In the genomic region with DNA sequence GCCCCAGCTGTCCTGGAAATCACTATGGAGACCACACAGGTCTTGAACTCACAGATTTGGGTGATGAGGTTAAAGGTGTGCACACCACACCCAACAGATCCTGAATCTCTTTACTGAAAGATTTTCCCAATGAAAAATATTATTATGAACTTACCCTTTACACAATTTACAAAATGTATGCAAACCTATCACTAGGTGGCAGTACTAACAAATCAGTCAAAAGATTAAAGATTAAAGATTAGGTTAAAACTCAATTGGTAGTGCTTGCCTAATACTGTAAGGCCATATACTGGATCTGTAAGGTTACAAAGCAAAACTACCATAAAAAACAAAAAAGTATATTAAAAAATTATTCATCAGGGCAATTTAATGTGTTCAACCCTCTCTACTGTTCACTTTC, we compare ENCODE assay signal across 22 mouse cellular contexts. TPM values are rescaled to one million over a fixed set of nuclear protein-coding genes. Genes with fewer than 3 reads are reported as not detected.
A peak's percentile ranks its signal among the peaks of the same experiment; 100 is the strongest.
DNase-seq lines count a peak whose midpoint lies in the region; ATAC-seq and TF ChIP-seq lines count a peak whose summit lies in the region.
"Had no signal": no experiment of that assay in that cellular context is flagged by ENCODE, and none has a peak within 500 bp of the region (broad histone marks: within the 10 kb centered on the region; RNA-seq: fewer than 3 reads in every experiment).

No protein-coding gene starts in this region.

- H3K27me3 ChIP-seq in forebrain, embryonic 15.5 days, result no peaks in the 10 kb centered on the region
- H3K27me3 ChIP-seq in forebrain, embryonic 16.5 days (replicated peaks; ENCODE audit: control insufficient read depth, insufficient read depth, low read length), result no peaks in the 10 kb centered on the region
- no peaks in the 10 kb centered on the region for H3K27me3 ChIP-seq in liver, postnatal 0 days (ENCODE audit: insufficient read depth, low read length)
- H3K27me3 ChIP-seq in liver, embryonic 11.5 days (replicated peaks; ENCODE audit: control insufficient read depth, insufficient read depth, low read length), result no peaks in the 10 kb centered on the region
- H3K27me3 ChIP-seq: heart, embryonic 12.5 days had no signal

- H3K4me1 ChIP-seq in forebrain, embryonic 15.5 days, result 0 out of 2 replicates have a peak, but pooled peaks cover 3% of the 10 kb centered on the region
- peaks cover 6% of the 10 kb centered on the region for H3K4me1 ChIP-seq in forebrain, embryonic 16.5 days (replicated peaks; ENCODE audit: control insufficient read depth, insufficient read depth, low read length)
- no peaks in the 10 kb centered on the region for H3K4me1 ChIP-seq in liver, postnatal 0 days (ENCODE audit: insufficient read depth)
- no peaks in the 10 kb centered on the region; the same call in 1 of the 2 replicates for H3K4me1 ChIP-seq in liver, embryonic 11.5 days (replicated peaks; ENCODE audit: control insufficient read depth, insufficient read depth, low read length)

- H3K9ac ChIP-seq in forebrain, embryonic 15.5 days (replicated peaks), result no peak overlapping the region
- H3K9ac ChIP-seq in forebrain, embryonic 16.5 days (replicated peaks; ENCODE audit: low read depth, low read length), result no peak overlapping the region
- H3K9ac ChIP-seq in liver, postnatal 0 days (replicated peaks), result no peak overlapping the region
- no peak overlapping the region for H3K9ac ChIP-seq in liver, embryonic 11.5 days (ENCODE audit: low read depth, low read length)
- H3K9ac ChIP-seq: heart, embryonic 12.5 days; liver, embryonic 14.5 days had no signal

- H3K36me3 ChIP-seq in forebrain, embryonic 15.5 days, result no peaks in the 10 kb centered on the region
- H3K36me3 ChIP-seq in forebrain, embryonic 16.5 days (ENCODE audit: control insufficient read depth, insufficient read depth), result no peaks in the 10 kb centered on the region
- no peaks in the 10 kb centered on the region for H3K36me3 ChIP-seq in liver, postnatal 0 days (replicated peaks; ENCODE audit: insufficient read depth, low read length)
- no peaks in the 10 kb centered on the region for H3K36me3 ChIP-seq in liver, embryonic 11.5 days (ENCODE audit: control insufficient read depth, insufficient read depth, low read length)

- H3K27ac ChIP-seq in forebrain, embryonic 15.5 days (replicated peaks), result no peak overlapping the region
- H3K27ac ChIP-seq in forebrain, embryonic 16.5 days (ENCODE audit: low read length), result no peak overlapping the region
- H3K27ac ChIP-seq in liver, postnatal 0 days (ENCODE audit: low read depth), result no peak overlapping the region
- no peak overlapping the region for H3K27ac ChIP-seq in liver, embryonic 11.5 days (ENCODE audit: low read depth, low read length)
- H3K27ac ChIP-seq: embryonic facial prominence, embryonic 10.5 days; liver, embryonic 14.5 days had no signal

- no peak for DNase-seq in liver, postnatal 0 days
- no peak for DNase-seq in liver, embryonic 11.5 days (ENCODE audit: low spot score)
- DNase-seq in yolk sac, embryonic 10.5 days (ENCODE audit: low spot score), result no peak
- DNase-seq in adrenal gland, adult 18-20 months (ENCODE audit: low spot score in 2 of 2), result no peak
- DNase-seq: adrenal gland, postnatal 36 days; cerebellum, postnatal 36 days; gastrocnemius, postnatal 36 days; heart, postnatal 36 days; kidney, postnatal 10 days; left cerebral cortex, postnatal 4 days; thymus, postnatal 36 days had no signal

- TF ChIP-seq CTCF in liver, postnatal 0 days (IDR thresholded peaks at IDR 0.05; ENCODE audit: low read depth), result peak; percentile 34; the same call in 1 of the 2 replicates

- no peaks in the 10 kb centered on the region for H3K9me3 ChIP-seq in forebrain, embryonic 15.5 days
- H3K9me3 ChIP-seq in forebrain, embryonic 16.5 days (ENCODE audit: control insufficient read depth, low read length), result no peaks in the 10 kb centered on the region
- no peaks in the 10 kb centered on the region for H3K9me3 ChIP-seq in liver, postnatal 0 days (ENCODE audit: low read length)
- no peaks in the 10 kb centered on the region for H3K9me3 ChIP-seq in liver, embryonic 11.5 days (ENCODE audit: control insufficient read depth, low read length)
- H3K9me3 ChIP-seq: embryonic facial prominence, embryonic 10.5 days; G1E; heart, embryonic 12.5 days had no signal

- no peak for TF ChIP-seq EP300 in liver, postnatal 0 days (IDR thresholded peaks at IDR 0.05; ENCODE audit: low read depth)

- H3K4me3 ChIP-seq in forebrain, embryonic 15.5 days, result no peak overlapping the region
- no peak overlapping the region for H3K4me3 ChIP-seq in forebrain, embryonic 16.5 days (replicated peaks; ENCODE audit: low read length)
- H3K4me3 ChIP-seq in liver, postnatal 0 days (ENCODE audit: low read depth, low read length), result no peak overlapping the region
- no peak overlapping the region for H3K4me3 ChIP-seq in liver, embryonic 11.5 days (ENCODE audit: low read depth, low read length)
- H3K4me3 ChIP-seq: embryonic facial prominence, embryonic 10.5 days; erythroblast, embryonic 14.5 days; heart, embryonic 12.5 days had no signal

- no peak overlapping the region for H3K4me2 ChIP-seq in forebrain, embryonic 15.5 days (replicated peaks)
- H3K4me2 ChIP-seq in forebrain, embryonic 16.5 days (ENCODE audit: low read length), result no peak overlapping the region
- H3K4me2 ChIP-seq in liver, postnatal 0 days (ENCODE audit: low read depth, low read length), result no peak overlapping the region
- H3K4me2 ChIP-seq in liver, embryonic 11.5 days, result no peak overlapping the region
- H3K4me2 ChIP-seq: heart, embryonic 12.5 days had no signal

- ATAC-seq in forebrain, embryonic 15.5 days (replicated peaks), result 0 out of 2 replicates have a peak, but pooled peaks have one; percentile 5
- ATAC-seq in forebrain, embryonic 16.5 days, result no peak
- no peak for ATAC-seq in liver, postnatal 0 days
- ATAC-seq in liver, embryonic 11.5 days (replicated peaks; ENCODE audit: low FRiP score), result no peak
- peak; percentile 64 for ATAC-seq in CD4-positive, CD25-positive, alpha-beta regulatory T cell, adult 4 months
- peak; percentile 34; the same call in 1 of the 2 replicates for ATAC-seq in megakaryocyte progenitor cell, adult 5-6 weeks (replicated peaks; ENCODE audit: poor library complexity)

RNA-seq across cellular contexts. Expression of gene Cpsf6, which starts 41.9 kb away (rescaled TPM):
- polyA plus RNA-seq in forebrain, embryonic 15.5 days (2015; fragmentation: Nextera tagmentation; extraction: Ambion mirVana), result 201 and 205 TPM in 2 replicates
- 203 and 225 TPM in 2 replicates for polyA plus RNA-seq in forebrain, embryonic 16.5 days (2015; fragmentation: Nextera tagmentation; extraction: Ambion mirVana)
- 34.4 and 38.6 TPM in 2 replicates for polyA plus RNA-seq in liver, postnatal 0 days (2015; fragmentation: Nextera tagmentation; extraction: Ambion mirVana)
- 135 and 155 TPM in 2 replicates for polyA plus RNA-seq in liver, embryonic 11.5 days (2014; fragmentation: Nextera tagmentation; extraction: Ambion mirVana)
- polyA plus RNA-seq in CD4-positive, CD25-positive, alpha-beta regulatory T cell, adult 4 months (2017; shearing (Covaris generic)), result 100 to 1,000 TPM; 116 to 124 TPM
- total RNA-seq in megakaryocyte progenitor cell, adult 5-6 weeks (2015), result 103 and 107 TPM in 2 replicates
- total RNA-seq in megakaryocyte progenitor cell, adult 5-6 weeks (2017), result 108 and 138 TPM in 2 replicates
- 10 to 100 TPM; 79.2 to 79.5 TPM for total RNA-seq in adrenal gland, adult 18-20 months (2021)

RNA-seq across cellular contexts. Expression of gene Lyz1, which starts 45.3 kb away (rescaled TPM):
- not detected in 2 replicates for polyA plus RNA-seq in forebrain, embryonic 15.5 days (2015; fragmentation: Nextera tagmentation; extraction: Ambion mirVana)
- polyA plus RNA-seq in forebrain, embryonic 16.5 days (2015; fragmentation: Nextera tagmentation; extraction: Ambion mirVana), result not detected in 2 replicates
- polyA plus RNA-seq in liver, postnatal 0 days (2015; fragmentation: Nextera tagmentation; extraction: Ambion mirVana), result 0.42 and 0.85 TPM in 2 replicates
- polyA plus RNA-seq in liver, embryonic 11.5 days (2014; fragmentation: Nextera tagmentation; extraction: Ambion mirVana), result not detected in 2 replicates
- polyA plus RNA-seq in CD4-positive, CD25-positive, alpha-beta regulatory T cell, adult 4 months (2017; shearing (Covaris generic)), result not detected
- total RNA-seq in megakaryocyte progenitor cell, adult 5-6 weeks (2015), result not detected in 2 replicates
- total RNA-seq in megakaryocyte progenitor cell, adult 5-6 weeks (2017), result 0.33 TPM in 1 of 2 replicates, not detected in the other
- total RNA-seq in adrenal gland, adult 18-20 months (2021), result 10 to 100 TPM; 15.0 to 32.1 TPM
- polyA plus RNA-seq: embryonic facial prominence, embryonic 10.5 days; erythroblast, embryonic 14.5 days; G1E; neural tube, embryonic 14.5 days; stomach, embryonic 14.5 days had no signal

RNA-seq across cellular contexts. Expression of gene Lyz2, which starts 55.8 kb away (rescaled TPM):
- polyA plus RNA-seq in forebrain, embryonic 15.5 days (2015; fragmentation: Nextera tagmentation; extraction: Ambion mirVana), result 15.7 and 18.2 TPM in 2 replicates
- polyA plus RNA-seq in forebrain, embryonic 16.5 days (2015; fragmentation: Nextera tagmentation; extraction: Ambion mirVana), result 12.2 and 16.5 TPM in 2 replicates
- polyA plus RNA-seq in liver, postnatal 0 days (2015; fragmentation: Nextera tagmentation; extraction: Ambion mirVana), result 542 and 556 TPM in 2 replicates
- polyA plus RNA-seq in liver, embryonic 11.5 days (2014; fragmentation: Nextera tagmentation; extraction: Ambion mirVana), result 86.2 and 92.6 TPM in 2 replicates
- polyA plus RNA-seq in CD4-positive, CD25-positive, alpha-beta regulatory T cell, adult 4 months (2017; shearing (Covaris generic)), result 1 to 10 TPM in 1 of 2 experiments, under 1 TPM in 1; 0.32 to 9.2 TPM
- 545 and 765 TPM in 2 replicates for total RNA-seq in megakaryocyte progenitor cell, adult 5-6 weeks (2015)
- total RNA-seq in megakaryocyte progenitor cell, adult 5-6 weeks (2017), result 600 and 820 TPM in 2 replicates
- total RNA-seq in adrenal gland, adult 18-20 months (2021), result 100 to 1,000 TPM; 173 to 444 TPM

Comparison
In these comparisons a context has a peak if more than half of its experiments do, and no peak if none do; other contexts are left out.
1. ATAC-seq: peak in forebrain, embryonic 15.5 days (single experiment), CD4-positive, CD25-positive, alpha-beta regulatory T cell, adult 4 months (single experiment) and megakaryocyte progenitor cell, adult 5-6 weeks (single experiment); none in forebrain, embryonic 16.5 days (single experiment), liver, postnatal 0 days (single experiment) and liver, embryonic 11.5 days (single experiment).